Comparison of ENCODE assay signal across 9 mouse cellular contexts in genomic region chr9:109105011-109105410, GRCm38 (mm10). TPM values are rescaled to one million over a fixed set of nuclear protein-coding genes. Genes with fewer than 3 reads are reported as not detected.
A peak's percentile ranks its signal among the peaks of the same experiment; 100 is the strongest.
DNase-seq lines count a peak whose midpoint lies in the region; ATAC-seq lines count a peak whose summit lies in the region.
"Had no signal": no experiment of that assay in that cellular context is flagged by ENCODE, and none has a peak within 500 bp of the region (broad histone marks: within the 10 kb centered on the region; RNA-seq: fewer than 3 reads in every experiment).

No protein-coding gene starts in this region.

- no peaks in the 10 kb centered on the region for H3K9me3 ChIP-seq in hindbrain, embryonic 13.5 days
- H3K9me3 ChIP-seq in hindbrain, embryonic 12.5 days (replicated peaks), result no peaks in the 10 kb centered on the region
- H3K9me3 ChIP-seq in embryonic facial prominence, embryonic 14.5 days (ENCODE audit: control insufficient read depth, low read length), result no peaks in the 10 kb centered on the region
- H3K9me3 ChIP-seq: neural tube, embryonic 12.5 days had no signal

- peaks cover 30% of the 10 kb centered on the region for H3K4me1 ChIP-seq in hindbrain, embryonic 13.5 days (replicated peaks)
- H3K4me1 ChIP-seq in hindbrain, embryonic 12.5 days, result peaks cover 4% of the 10 kb centered on the region; the same call in 1 of the 2 replicates
- no peaks in the 10 kb centered on the region for H3K4me1 ChIP-seq in embryonic facial prominence, embryonic 14.5 days (ENCODE audit: control insufficient read depth, insufficient read depth, low read length)

- peak; percentile 52 to 61 for DNase-seq in lung, adult 18-20 months
- DNase-seq in lung, postnatal 25 days (ENCODE audit: low spot score), result no peak
- no peak for DNase-seq in embryonic facial prominence, embryonic 14.5 days (ENCODE audit: low spot score)
- peak; percentile 43 for DNase-seq in lung, postnatal 14 days
- no peak for DNase-seq in urinary bladder, postnatal 36 days (ENCODE audit: low spot score in 2 of 2)
- DNase-seq in cerebellum, adult 18-20 months, result no peak

- H3K4me3 ChIP-seq in hindbrain, embryonic 13.5 days, result no peak overlapping the region
- H3K4me3 ChIP-seq in hindbrain, embryonic 12.5 days, result no peak overlapping the region
- no peak overlapping the region for H3K4me3 ChIP-seq in embryonic facial prominence, embryonic 14.5 days (ENCODE audit: low read depth, low read length)
- H3K4me3 ChIP-seq: neural tube, embryonic 12.5 days had no signal

- no peak overlapping the region for H3K4me2 ChIP-seq in hindbrain, embryonic 13.5 days
- no peak overlapping the region for H3K4me2 ChIP-seq in hindbrain, embryonic 12.5 days (replicated peaks)
- no peak overlapping the region for H3K4me2 ChIP-seq in embryonic facial prominence, embryonic 14.5 days (ENCODE audit: low read depth, low read length)
- H3K4me2 ChIP-seq: neural tube, embryonic 12.5 days had no signal

- no peaks in the 10 kb centered on the region for H3K27me3 ChIP-seq in hindbrain, embryonic 13.5 days
- no peaks in the 10 kb centered on the region for H3K27me3 ChIP-seq in hindbrain, embryonic 12.5 days
- H3K27me3 ChIP-seq in embryonic facial prominence, embryonic 14.5 days (replicated peaks; ENCODE audit: control insufficient read depth, insufficient read depth, low read length), result no peaks in the 10 kb centered on the region
- H3K27me3 ChIP-seq: neural tube, embryonic 12.5 days had no signal

- peak; percentile 36; the same call in 1 of the 2 replicates for ATAC-seq in hindbrain, embryonic 13.5 days (ENCODE audit: low FRiP score)
- no peak for ATAC-seq in hindbrain, embryonic 12.5 days (ENCODE audit: low FRiP score)
- peak; percentile 64 for ATAC-seq in embryonic facial prominence, embryonic 14.5 days (ENCODE audit: low read depth)

- H3K27ac ChIP-seq in hindbrain, embryonic 13.5 days, result peak overlapping the region; percentile 30; the same call in 1 of the 2 replicates
- H3K27ac ChIP-seq in hindbrain, embryonic 12.5 days, result no peak overlapping the region
- no peak overlapping the region for H3K27ac ChIP-seq in embryonic facial prominence, embryonic 14.5 days (replicated peaks; ENCODE audit: low read depth, low read length)
- H3K27ac ChIP-seq: neural tube, embryonic 12.5 days had no signal

- 0 out of 2 replicates have a peak overlapping the region, but pooled peaks have one; percentile 35 for H3K9ac ChIP-seq in hindbrain, embryonic 13.5 days
- H3K9ac ChIP-seq in hindbrain, embryonic 12.5 days, result no peak overlapping the region
- no peak overlapping the region for H3K9ac ChIP-seq in embryonic facial prominence, embryonic 14.5 days (ENCODE audit: low read depth, low read length)

- 80% methylated on average over 12 of the region's 12 CpGs for WGBS in hindbrain, embryonic 13.5 days
- WGBS in hindbrain, embryonic 12.5 days, result 84% methylated on average over 12 of the region's 12 CpGs
- WGBS in embryonic facial prominence, embryonic 14.5 days, result 75% methylated on average over 10 of the region's 12 CpGs

- peaks cover 99% of the 10 kb centered on the region for H3K36me3 ChIP-seq in hindbrain, embryonic 13.5 days
- peaks cover 96% of the 10 kb centered on the region for H3K36me3 ChIP-seq in hindbrain, embryonic 12.5 days
- peaks cover 82% of the 10 kb centered on the region for H3K36me3 ChIP-seq in embryonic facial prominence, embryonic 14.5 days (ENCODE audit: control insufficient read depth, insufficient read depth, low read length)

RNA-seq across cellular contexts. Expression of gene Plxnb1, which starts 9.8 kb away (rescaled TPM):
- 22.5 and 27.2 TPM in 2 replicates for polyA plus RNA-seq in hindbrain, embryonic 13.5 days (2015; fragmentation: Nextera tagmentation; extraction: Ambion mirVana)
- 38.4 and 41.2 TPM in 2 replicates for polyA plus RNA-seq in hindbrain, embryonic 12.5 days (2016; fragmentation: Nextera tagmentation; extraction: Ambion mirVana)
- polyA plus RNA-seq in embryonic facial prominence, embryonic 14.5 days (2014; fragmentation: Nextera tagmentation; extraction: Ambion mirVana), result 9.1 and 9.7 TPM in 2 replicates

RNA-seq across cellular contexts. Expression of gene Tma7, which starts 22.6 kb away (rescaled TPM):
- polyA plus RNA-seq in hindbrain, embryonic 13.5 days (2015; fragmentation: Nextera tagmentation; extraction: Ambion mirVana), result 741 and 764 TPM in 2 replicates
- polyA plus RNA-seq in hindbrain, embryonic 12.5 days (2016; fragmentation: Nextera tagmentation; extraction: Ambion mirVana), result 746 and 747 TPM in 2 replicates
- polyA plus RNA-seq in embryonic facial prominence, embryonic 14.5 days (2014; fragmentation: Nextera tagmentation; extraction: Ambion mirVana), result 612 and 655 TPM in 2 replicates

RNA-seq across cellular contexts. Expression of gene Ccdc51, which starts 22.7 kb away (rescaled TPM):
- polyA plus RNA-seq in hindbrain, embryonic 13.5 days (2015; fragmentation: Nextera tagmentation; extraction: Ambion mirVana), result 14.6 and 14.7 TPM in 2 replicates
- polyA plus RNA-seq in hindbrain, embryonic 12.5 days (2016; fragmentation: Nextera tagmentation; extraction: Ambion mirVana), result 11.9 and 12.1 TPM in 2 replicates
- polyA plus RNA-seq in embryonic facial prominence, embryonic 14.5 days (2014; fragmentation: Nextera tagmentation; extraction: Ambion mirVana), result 11.4 and 11.6 TPM in 2 replicates

RNA-seq across cellular contexts. Expression of gene Atrip, which starts 31.1 kb away (rescaled TPM):
- 27.8 and 32.4 TPM in 2 replicates for polyA plus RNA-seq in hindbrain, embryonic 13.5 days (2015; fragmentation: Nextera tagmentation; extraction: Ambion mirVana)
- polyA plus RNA-seq in hindbrain, embryonic 12.5 days (2016; fragmentation: Nextera tagmentation; extraction: Ambion mirVana), result 29.3 and 31.8 TPM in 2 replicates
- polyA plus RNA-seq in embryonic facial prominence, embryonic 14.5 days (2014; fragmentation: Nextera tagmentation; extraction: Ambion mirVana), result 19.5 and 25.0 TPM in 2 replicates

RNA-seq across cellular contexts. Expression of gene Trex1, which starts 45.5 kb away (rescaled TPM):
- 12.9 and 15.2 TPM in 2 replicates for polyA plus RNA-seq in hindbrain, embryonic 13.5 days (2015; fragmentation: Nextera tagmentation; extraction: Ambion mirVana)
- polyA plus RNA-seq in hindbrain, embryonic 12.5 days (2016; fragmentation: Nextera tagmentation; extraction: Ambion mirVana), result 8.0 and 9.9 TPM in 2 replicates
- 15.5 and 17.6 TPM in 2 replicates for polyA plus RNA-seq in embryonic facial prominence, embryonic 14.5 days (2014; fragmentation: Nextera tagmentation; extraction: Ambion mirVana)

Comparison
In these comparisons a context has a peak if more than half of its experiments do, and no peak if none do; other contexts are left out.
1. DNase-seq: peak in lung, adult 18-20 months (2 of 2) and lung, postnatal 14 days (single experiment); none in lung, postnatal 25 days (single experiment), embryonic facial prominence, embryonic 14.5 days (single experiment), urinary bladder, postnatal 36 days (0 of 2) and cerebellum, adult 18-20 months (0 of 2).